Mouse (Mus musculus) heart, adult 2 months (tissue): ENCODE measurements around the gene Il22ra1.

Experiments used
- EP300 ChIP-seq: fragments of 200-500 bp; IDR thresholded peaks from 2 replicates; pipeline ENCODE4 v1.6.1; 2011; ENCODE audit warnings: low read depth, low read length, control low read depth; ENCODE audit not compliant: insufficient read depth
- POLR2A ChIP-seq: fragments of 200-500 bp; IDR thresholded peaks from 2 replicates; pipeline ENCODE4 v1.6.1; 2011; ENCODE audit warnings: mild to moderate bottlenecking, low read depth, low read length, control low read depth; ENCODE audit not compliant: insufficient read depth

GRCm38 (mm10) chr4:135761048-135761447 is 33.1 kb downstream of the Il22ra1 start:
- TF ChIP-seq EP300 (no peak), POLR2A (no peak)
